Mouse (Mus musculus) limb, embryonic 14.5 days (tissue): Measurements from ENCODE around the gene Crybb1. TPM values are rescaled to one million over a fixed set of nuclear protein-coding genes. Genes with fewer than 3 reads are reported as not detected.

Experiments
- ATAC-seq: fragments of 200-750 bp; cut with Nextera tagmentation; 2 replicates; pipeline ENCODE4 v1.8.0; 2017; ENCODE audit warnings: low read depth, moderate number of reproducible peaks, moderate TSS enrichment; ENCODE audit not compliant: low FRiP score
- DNase-seq: peaks from one replicate; pipeline ENCODE4 v3.0.0-alpha.2; 2015; ENCODE audit warnings: low spot score
- H3K27ac ChIP-seq: fragments of 300-500 bp; sonication (generic); replicated peaks from 2 replicates; pipeline ENCODE4 v1.5.1; 2014; ENCODE audit warnings: low read depth, mild to moderate bottlenecking, low read length, moderate library complexity, mixed read lengths
- H3K27me3 ChIP-seq: fragments of 300-500 bp; sonication (generic); 2 replicates; pipeline ENCODE4 v1.6.1; 2014; ENCODE audit warnings: low read length, mixed read lengths; ENCODE audit not compliant: control insufficient read depth, insufficient read depth
- H3K36me3 ChIP-seq: fragments of 300-500 bp; sonication (generic); 2 replicates; pipeline ENCODE4 v1.6.1; 2014; ENCODE audit warnings: mild to moderate bottlenecking, low read length, moderate library complexity, mixed read lengths; ENCODE audit not compliant: control insufficient read depth, insufficient read depth
- H3K4me1 ChIP-seq: fragments of 300-500 bp; sonication (generic); 2 replicates; pipeline ENCODE4 v1.6.1; 2014; ENCODE audit warnings: antibody characterized with exemption, low read length, mixed read lengths; ENCODE audit not compliant: control insufficient read depth, insufficient read depth
- H3K4me2 ChIP-seq: fragments of 300-500 bp; sonication (generic); replicated peaks from 2 replicates; pipeline ENCODE4 v1.6.1; 2014; ENCODE audit warnings: low read depth, mild to moderate bottlenecking, low read length, moderate library complexity; ENCODE audit not compliant: severe bottlenecking
- H3K4me3 ChIP-seq: fragments of 300-500 bp; sonication (generic); replicated peaks from 2 replicates; pipeline ENCODE4 v1.5.1; 2014; ENCODE audit warnings: low read length
- H3K9ac ChIP-seq: fragments of 300-500 bp; sonication (generic); 2 replicates; pipeline ENCODE4 v1.6.1; 2014; ENCODE audit warnings: mild to moderate bottlenecking, low read depth, low read length, moderate library complexity; ENCODE audit not compliant: severe bottlenecking
- H3K9me3 ChIP-seq: fragments of 300-500 bp; sonication (generic); 2 replicates; pipeline ENCODE4 v1.6.1; 2016; ENCODE audit warnings: low read length; ENCODE audit not compliant: control insufficient read depth
- POLR2A ChIP-seq: fragments of 200-500 bp; IDR thresholded peaks from 2 replicates; pipeline ENCODE4 v1.8.0; 2012; ENCODE audit warnings: inconsistent platforms, mild to moderate bottlenecking, moderate library complexity, borderline replicate concordance; ENCODE audit not compliant: insufficient read depth, insufficient read length; ENCODE audit errors: extremely low read depth
- WGBS: fragments of 180-500 bp; shearing (Covaris S2); extraction: QIAGEN DNeasy Blood & Tissue Kit; methylation state at CpG from one replicate; pipeline ENCODE4 v1.1.7; 2014; 5-methylcytosine and 5-hydroxymethylcytosine counted together
- polyA plus RNA-seq, 2 experiments: library from polyadenylated mRNA; depleted of rRNA in 1 of 2; stranded (reverse) in 1 of 2; unstranded in 1 of 2; fragments of >200 nt; fragmentation: Nextera tagmentation in 1 of 2; extraction: Ambion mirVana in 1 of 2; gene quantifications; 2 replicates each; pipeline versions ENCODE4 v1.2.1 to v1.2.3; 2012 to 2014

Crybb1 gene
- polyA plus RNA-seq, 2 experiments = 0.54 to 1.9 TPM

DNA sequence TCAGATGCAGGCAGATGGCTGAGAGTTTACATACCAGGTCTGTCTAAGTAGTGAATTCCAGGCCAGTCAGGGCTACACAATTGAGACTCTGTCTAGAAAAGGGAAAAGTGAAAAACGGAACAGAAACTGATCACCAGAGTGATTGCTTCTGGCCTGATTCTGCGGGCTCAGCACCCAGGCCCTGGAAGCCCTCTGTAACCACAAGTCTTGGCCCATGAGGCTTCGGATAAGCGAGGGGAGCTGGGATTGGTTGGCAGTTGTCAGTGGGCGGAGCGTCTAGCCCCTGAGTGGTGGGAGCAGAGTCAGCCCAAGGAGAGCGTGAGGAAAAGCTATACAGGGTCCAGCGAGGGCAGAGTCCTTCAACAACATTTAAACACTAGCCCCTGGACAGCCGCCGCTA lies 9.9 kb downstream of the Crybb1 start:
- Histone ChIP-seq H3K4me2 (peak overlapping the region; percentile 16; the same call in 1 of the 2 replicates), H3K4me1 (peaks cover 4% of the 10 kb centered on the region), H3K36me3 (no peaks in the 10 kb centered on the region), H3K27me3 (0 out of 2 replicates have a peak, but pooled peaks cover 6% of the 10 kb centered on the region), H3K27ac (no peak overlapping the region), H3K9me3 (no peaks in the 10 kb centered on the region), H3K4me3 (0 out of 2 replicates have a peak overlapping the region, but pooled peaks have one; percentile 3), H3K9ac (no peak overlapping the region)
- DNase-seq (no peak), ATAC-seq (peak; percentile 44; the same call in 1 of the 2 replicates)
- 9% methylated on average over 10 of the region's 10 CpGs for WGBS
- no peak for TF ChIP-seq POLR2A

DNA sequence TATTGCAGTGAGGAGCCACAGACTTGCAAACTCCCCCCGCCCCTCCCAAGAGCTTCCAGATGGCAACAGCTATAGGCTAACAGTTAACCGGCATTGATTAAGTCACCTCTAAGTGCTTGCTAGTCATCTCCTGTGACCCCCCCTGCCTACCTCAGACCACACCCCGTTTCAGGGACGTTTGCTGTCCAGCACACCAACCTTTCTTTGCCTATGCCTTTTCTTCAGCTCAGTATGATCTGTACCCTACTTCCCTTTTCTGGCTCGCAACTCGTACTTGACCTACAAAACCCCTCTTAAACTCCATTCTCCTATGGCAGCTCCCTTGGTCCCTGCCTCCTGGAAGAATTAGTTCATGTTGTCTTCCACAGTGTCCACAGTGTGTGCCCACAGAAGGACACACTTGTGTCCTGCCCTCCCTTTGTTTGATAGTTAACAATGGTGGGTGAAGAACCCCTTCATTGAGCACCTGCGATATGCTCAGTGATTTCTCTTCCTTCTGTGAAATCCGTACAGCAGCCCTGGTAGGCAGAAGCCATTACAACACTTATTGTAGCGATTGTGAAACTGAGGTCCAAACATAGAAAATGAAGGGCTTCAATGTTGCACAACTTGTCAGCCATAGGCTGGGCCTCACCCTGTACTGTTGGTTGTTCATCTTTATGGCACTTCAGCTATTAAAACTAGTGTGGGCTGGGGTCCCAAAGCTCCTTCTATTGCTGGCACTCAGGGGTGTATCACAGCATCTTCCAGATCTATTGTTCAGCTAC lies 10.6 kb downstream of the Crybb1 start:
- Histone ChIP-seq H3K9ac (no peak overlapping the region), H3K4me1 (peaks cover 4% of the 10 kb centered on the region), H3K4me3 (0 out of 2 replicates have a peak overlapping the region, but pooled peaks have one; percentile 3), H3K27ac (no peak overlapping the region), H3K27me3 (0 out of 2 replicates have a peak, but pooled peaks cover 6% of the 10 kb centered on the region), H3K36me3 (no peaks in the 10 kb centered on the region), H3K4me2 (peak overlapping the region; percentile 16; the same call in 1 of the 2 replicates), H3K9me3 (no peaks in the 10 kb centered on the region)
- ATAC-seq (no peak), DNase-seq (no peak)
- WGBS = 62% methylated on average over 9 of the region's 9 CpGs
- TF ChIP-seq POLR2A = no peak

DNA sequence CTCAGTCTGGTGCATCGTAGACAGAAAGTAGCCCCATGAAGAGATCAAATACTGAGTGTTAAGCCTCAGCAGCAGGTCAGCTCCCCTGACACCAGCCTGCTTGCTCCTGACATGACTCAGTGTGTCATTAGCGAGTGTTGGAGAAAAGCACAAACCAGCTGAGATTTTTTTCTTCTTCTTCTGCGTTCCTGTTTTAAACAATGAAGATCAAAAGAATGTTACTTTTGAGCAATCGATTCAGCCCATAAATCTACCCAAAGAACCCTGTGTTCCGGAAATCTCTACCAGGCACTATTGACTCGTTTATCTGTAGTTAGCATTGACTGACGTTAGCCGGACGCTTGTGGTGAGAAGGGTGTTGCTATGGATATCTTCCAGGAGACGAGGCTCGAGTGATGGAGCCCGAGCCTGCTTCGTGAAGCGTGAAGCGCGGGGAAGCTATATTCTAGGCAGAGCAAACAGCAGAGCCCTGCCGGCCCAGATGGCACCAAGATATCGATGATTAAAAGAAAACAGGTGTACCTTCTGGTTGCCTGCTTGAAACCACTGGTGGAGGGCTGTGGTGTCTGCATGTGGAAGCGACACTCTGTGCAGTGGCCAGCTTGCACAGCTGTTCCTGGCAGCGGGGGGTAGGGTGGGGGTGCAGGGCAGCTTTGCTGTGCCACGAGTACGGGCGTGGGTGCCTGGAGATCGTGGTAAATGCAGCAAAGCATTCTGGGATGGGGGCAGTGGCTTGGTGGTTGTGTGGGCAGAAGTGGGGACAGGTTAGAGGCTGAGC lies 15.3 kb downstream of the Crybb1 start:
- Histone ChIP-seq H3K36me3 (no peaks in the 10 kb centered on the region), H3K27ac (no peak overlapping the region), H3K27me3 (0 out of 2 replicates have a peak, but pooled peaks cover 6% of the 10 kb centered on the region), H3K4me1 (peaks cover 10% of the 10 kb centered on the region), H3K4me2 (no peak overlapping the region), H3K9ac (no peak overlapping the region), H3K4me3 (no peak overlapping the region), H3K9me3 (no peaks in the 10 kb centered on the region)
- TF ChIP-seq POLR2A = no peak
- WGBS = 44% methylated on average over 24 of the region's 24 CpGs
- no peak for DNase-seq
- no peak for ATAC-seq

DNA sequence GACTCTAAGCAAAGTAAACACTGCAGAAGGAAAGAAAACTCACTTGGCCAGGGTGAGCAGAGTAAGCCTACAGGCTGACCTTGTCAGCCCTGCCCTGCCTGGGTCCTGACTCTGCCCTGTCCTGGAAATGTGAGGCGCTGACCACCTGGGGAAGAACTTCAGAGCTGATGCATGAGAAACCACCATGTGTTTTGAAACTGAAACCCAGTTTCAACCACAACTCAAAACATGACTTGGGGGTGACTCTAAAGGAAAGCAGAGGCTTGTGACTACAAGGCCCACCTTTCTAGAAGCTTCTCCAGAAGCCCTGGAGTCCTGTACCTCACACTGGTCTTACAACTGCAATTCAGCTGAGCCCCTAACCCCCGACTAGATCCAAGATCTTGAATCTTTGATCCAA lies 17.3 kb downstream of the Crybb1 start:
- Histone ChIP-seq H3K4me2 (no peak overlapping the region), H3K4me3 (no peak overlapping the region), H3K4me1 (peaks cover 16% of the 10 kb centered on the region), H3K9me3 (no peaks in the 10 kb centered on the region), H3K36me3 (no peaks in the 10 kb centered on the region), H3K27ac (no peak overlapping the region), H3K27me3 (0 out of 2 replicates have a peak, but pooled peaks cover 6% of the 10 kb centered on the region), H3K9ac (no peak overlapping the region)
- ATAC-seq (no peak), DNase-seq (no peak)
- TF ChIP-seq POLR2A = no peak
- 77% methylated on average over 2 of the region's 2 CpGs for WGBS

DNA sequence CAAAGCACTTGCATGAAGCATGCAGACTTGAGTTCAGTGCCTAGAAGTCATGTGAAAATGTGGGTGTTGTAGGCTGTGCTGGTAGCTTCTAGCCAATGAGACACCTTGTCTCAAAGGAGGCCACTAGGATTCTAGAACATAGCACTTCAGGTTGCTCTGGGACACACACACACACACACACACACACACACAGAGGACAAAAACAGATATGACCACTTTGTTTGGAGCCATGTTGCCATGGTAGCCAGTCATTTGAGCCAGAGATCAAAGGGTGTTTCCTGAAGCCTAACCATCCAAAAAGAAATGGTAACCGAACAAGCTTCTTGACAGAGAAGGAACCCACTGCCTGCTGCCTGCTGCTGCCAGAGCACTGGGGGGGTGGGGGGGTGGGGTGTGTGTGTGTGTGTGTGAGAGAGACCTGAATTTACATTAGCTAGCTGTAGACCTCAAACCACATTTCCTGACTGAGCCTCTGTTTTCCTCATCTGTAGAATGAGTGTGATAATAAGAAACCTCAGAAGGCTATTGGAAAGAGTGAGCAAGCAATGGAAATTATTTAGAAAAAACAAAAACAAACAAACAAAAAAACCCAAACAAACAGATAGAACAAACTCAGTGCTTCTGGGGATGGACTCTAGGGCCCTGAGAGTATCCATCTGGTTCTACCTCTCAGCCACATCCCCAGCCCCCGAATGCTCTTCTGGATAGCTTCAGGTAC lies 18.3 kb downstream of the Crybb1 start:
- H3K9ac ChIP-seq = no peak overlapping the region
- no peak overlapping the region for H3K27ac ChIP-seq
- no peak for TF ChIP-seq POLR2A
- H3K4me1 ChIP-seq = peaks cover 18% of the 10 kb centered on the region
- no peak overlapping the region for H3K4me2 ChIP-seq
- WGBS = 47% methylated on average over 2 of the region's 2 CpGs
- no peaks in the 10 kb centered on the region for H3K36me3 ChIP-seq
- 0 out of 2 replicates have a peak, but pooled peaks cover 2% of the 10 kb centered on the region for H3K27me3 ChIP-seq
- no peaks in the 10 kb centered on the region for H3K9me3 ChIP-seq
- H3K4me3 ChIP-seq = no peak overlapping the region
- ATAC-seq (no peak), DNase-seq (no peak)
